Mouse (Mus musculus): ENCODE data around the gene Xiap. TPM values are rescaled to one million over a fixed set of nuclear protein-coding genes. Genes with fewer than 3 reads are reported as not detected.

Xiap gene
- total RNA-seq, 4 experiments from 2014 or later = 25.8 to 27.2 (median 25.9) TPM

Other genes starting within 250 kb of the Xiap start
- gene Thoc2, start 139.0 kb upstream of the Xiap start, total RNA-seq (2022) = 10 to 100 TPM; 19.5 to 31.6 (median 29.7) TPM
- 10 to 100 TPM; 32.6 to 43.5 (median 37.6) TPM for gene Stag2, start 89.6 kb downstream of the Xiap start, total RNA-seq (2022)